Mouse (Mus musculus) inflammation-experienced regulatory T-cells (primary cell): ENCODE results near the gene Ins1. TPM values are rescaled to one million over a fixed set of nuclear protein-coding genes. Genes with fewer than 3 reads are reported as not detected.

Experiments
- polyA plus RNA-seq, 2 experiments: library from polyadenylated mRNA; unstranded; fragments of 100-300 nt; shearing (Covaris generic); gene quantifications; one replicate each; pipeline ENCODE4 v1.2.1; 2017

The Ins1 gene
- not detected for polyA plus RNA-seq

GRCm38 (mm10) chr19:52263997-52264396, at the start of gene Ins1:
TSS of gene Ins1 (plus strand) at chr19:52264297.

